Mouse (Mus musculus) stomach, postnatal 0 days (tissue): ENCODE measurements at regions not wholly inside any gene's neighbourhood (a gene's known extent, or its start where the extent isn't known, plus 50 kb on each side); places are given as distances from the start of the nearest gene placed in this dataset.

ENCODE experiments used
- CTCF ChIP-seq: IDR thresholded peaks from 2 replicates; pipeline ENCODE4 v1.5.1; 2016; ENCODE audit warnings: antibody characterized with exemption, low read depth, mild to moderate bottlenecking, moderate library complexity
- EP300 ChIP-seq: optimal IDR thresholded peaks from 2 replicates; pipeline ENCODE3; 2016; ENCODE audit warnings: antibody characterized with exemption

GRCm38 (mm10) chr17:47095191-47095590, 84.8 kb upstream of the Ubr2 start:
- TF ChIP-seq CTCF (no peak), EP300 (no peak)
